Mouse (Mus musculus): ENCODE data around the gene Pkd1. TPM values are rescaled to one million over a fixed set of nuclear protein-coding genes. Genes with fewer than 3 reads are reported as not detected.

Pkd1 gene
- polyA plus RNA-seq, 1 experiment from 2014 or later: 34.0 TPM

- Histone ChIP-seq H3K27ac (ENCODE audit: low read depth) (peak within 1 kb of the TSS; percentile 91), H3K36me3 (ENCODE audit: insufficient read depth) (peaks cover 23% of the 10 kb centered on the region), H3K9ac (peak within 1 kb of the TSS; percentile 69), H3K4me2 (peak within 1 kb of the TSS; percentile 78), H3K4me1 (ENCODE audit: insufficient read depth) (peaks cover 9% of the 10 kb centered on the region), H3K4me3 (ENCODE audit: low read depth, low read length) (peak within 1 kb of the TSS; percentile 57), H3K27me3 (ENCODE audit: insufficient read depth, low read length) (no peaks in the 10 kb centered on the region), H3K9me3 (ENCODE audit: low read depth, low read length) (no peaks in the 10 kb centered on the region)
- 1% methylated on average over 51 of the region's 51 CpGs for WGBS
- TF ChIP-seq CTCF (IDR thresholded peaks at IDR 0.05; ENCODE audit: low read depth): no peak
- peak; percentile 95 for DNase-seq
- peak; percentile 89 for ATAC-seq (ENCODE audit: insufficient read depth)
Measured at GRCm38 (mm10) chr17:24632167-24632812, 82.7 kb downstream of the Pkd1 start, which contains the start of the genes Tsc2 and Nthl1. Gene Tsc2, minus strand, starts transcription at chr17:24632630. Gene Nthl1, plus strand, starts transcription at chr17:24632680.

DNA sequence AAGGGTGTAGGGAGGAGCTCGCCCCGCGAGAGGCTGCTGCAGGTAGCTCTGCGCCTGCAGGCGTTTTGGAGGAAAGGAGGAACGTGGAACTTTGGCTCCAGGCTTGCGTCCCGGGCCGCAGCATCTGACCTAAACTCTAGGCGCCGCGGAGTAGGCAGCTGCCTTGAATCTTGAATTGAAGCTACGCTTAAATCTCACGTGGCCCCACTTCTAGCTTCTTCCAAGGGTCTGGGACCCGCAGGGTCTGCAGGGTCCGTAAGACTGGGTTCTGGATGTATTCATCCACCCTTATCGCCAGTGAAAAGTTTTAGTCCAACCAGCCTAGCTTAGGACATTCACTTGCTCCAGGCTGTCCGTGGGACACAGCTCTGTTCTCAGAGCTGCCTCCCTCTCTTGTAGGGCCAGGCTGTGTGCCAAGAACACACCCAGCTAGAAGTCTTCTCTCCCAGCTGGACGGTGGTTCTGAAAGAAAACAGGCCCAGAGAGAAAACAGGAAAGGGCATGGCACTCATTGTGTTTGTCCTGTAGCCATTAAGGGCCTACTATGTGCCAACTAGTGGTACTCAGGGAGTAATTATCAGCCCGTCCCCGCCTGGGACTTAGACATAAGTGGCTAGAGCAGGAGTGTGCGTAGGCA is 83.3 kb downstream of the Pkd1 start:
- ATAC-seq (ENCODE audit: insufficient read depth) (peak; percentile 52; the same call in 1 of the 2 replicates), DNase-seq (peak; percentile 77)
- Histone ChIP-seq H3K4me2 (peak overlapping the region; percentile 78), H3K36me3 (ENCODE audit: insufficient read depth) (peaks cover 17% of the 10 kb centered on the region), H3K9me3 (ENCODE audit: low read depth, low read length) (no peaks in the 10 kb centered on the region), H3K4me3 (ENCODE audit: low read depth, low read length) (peak overlapping the region; percentile 57), H3K9ac (peak overlapping the region; percentile 69), H3K4me1 (ENCODE audit: insufficient read depth) (peaks cover 9% of the 10 kb centered on the region), H3K27me3 (ENCODE audit: insufficient read depth, low read length) (no peaks in the 10 kb centered on the region), H3K27ac (ENCODE audit: low read depth) (peak overlapping the region; percentile 91)
- 9% methylated on average over 22 of the region's 22 CpGs for WGBS
- no peak for TF ChIP-seq CTCF (IDR thresholded peaks at IDR 0.05; ENCODE audit: low read depth)

- H3K9ac ChIP-seq: no peak overlapping the region
- no peak for TF ChIP-seq CTCF (IDR thresholded peaks at IDR 0.05; ENCODE audit: low read depth)
- H3K4me1 ChIP-seq (ENCODE audit: insufficient read depth): peaks cover 9% of the 10 kb centered on the region
- H3K27me3 ChIP-seq (ENCODE audit: insufficient read depth, low read length): no peaks in the 10 kb centered on the region
- peaks cover 12% of the 10 kb centered on the region for H3K36me3 ChIP-seq (ENCODE audit: insufficient read depth)
- 92% methylated on average over 11 of the region's 11 CpGs for WGBS
- ATAC-seq (ENCODE audit: insufficient read depth) (no peak), DNase-seq (no peak)
- no peak overlapping the region; the same call in 1 of the 2 replicates for H3K27ac ChIP-seq (ENCODE audit: low read depth)
- peak overlapping the region; percentile 78; the same call in 1 of the 2 replicates for H3K4me2 ChIP-seq
- H3K9me3 ChIP-seq (ENCODE audit: low read depth, low read length): no peaks in the 10 kb centered on the region
- H3K4me3 ChIP-seq (ENCODE audit: low read depth, low read length): no peak overlapping the region
Measured at GRCm38 (mm10) chr17:24633831-24634230, 84.2 kb downstream of the Pkd1 start.

DNA sequence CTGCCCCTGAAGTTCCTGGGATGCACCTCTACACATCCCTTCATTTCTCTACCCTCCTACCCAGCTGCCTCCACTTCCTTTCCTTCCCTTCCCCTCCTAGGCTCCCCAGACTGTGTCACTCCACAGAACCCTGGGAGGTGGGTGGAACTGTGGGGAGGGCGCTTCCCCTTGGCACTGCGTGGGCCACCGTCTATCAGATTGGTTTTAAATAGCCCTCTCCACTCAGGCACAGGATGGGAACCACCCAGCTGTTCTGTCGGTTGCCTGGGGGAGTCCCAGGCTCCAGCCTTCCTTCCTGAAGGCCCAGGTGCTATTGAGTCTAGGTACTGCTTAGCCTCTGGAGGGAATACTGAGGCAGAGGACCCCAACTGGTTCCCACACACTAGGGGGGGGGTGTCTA is 85.4 kb downstream of the Pkd1 start:
- no peak for ATAC-seq (ENCODE audit: insufficient read depth)
- 78% methylated on average over 4 of the region's 4 CpGs for WGBS

GRCm38 (mm10) chr17:24635694-24636093 is 86.1 kb downstream of the Pkd1 start:
- DNase-seq: no peak
- Histone ChIP-seq H3K9ac (no peak overlapping the region), H3K27ac (ENCODE audit: low read depth) (no peak overlapping the region), H3K27me3 (ENCODE audit: insufficient read depth, low read length) (no peaks in the 10 kb centered on the region), H3K4me3 (ENCODE audit: low read depth, low read length) (no peak overlapping the region), H3K4me2 (no peak overlapping the region), H3K9me3 (ENCODE audit: low read depth, low read length) (no peaks in the 10 kb centered on the region), H3K36me3 (ENCODE audit: insufficient read depth) (peaks cover 23% of the 10 kb centered on the region; the same call in 1 of the 2 replicates), H3K4me1 (ENCODE audit: insufficient read depth) (peaks cover 14% of the 10 kb centered on the region)
- 90% methylated on average over 5 of the region's 5 CpGs for WGBS
- no peak for ATAC-seq (ENCODE audit: insufficient read depth)
- no peak for TF ChIP-seq CTCF (IDR thresholded peaks at IDR 0.05; ENCODE audit: low read depth)

More for the DNA sequence above, 85.4 kb downstream of the Pkd1 start:
- Histone ChIP-seq H3K36me3 (ENCODE audit: insufficient read depth) (peaks cover 18% of the 10 kb centered on the region), H3K27me3 (ENCODE audit: insufficient read depth, low read length) (no peaks in the 10 kb centered on the region), H3K27ac (ENCODE audit: low read depth) (no peak overlapping the region), H3K4me1 (ENCODE audit: insufficient read depth) (peaks cover 14% of the 10 kb centered on the region), H3K9ac (no peak overlapping the region), H3K4me3 (ENCODE audit: low read depth, low read length) (no peak overlapping the region), H3K4me2 (no peak overlapping the region), H3K9me3 (ENCODE audit: low read depth, low read length) (no peaks in the 10 kb centered on the region)
- DNase-seq: no peak
- TF ChIP-seq CTCF (IDR thresholded peaks at IDR 0.05; ENCODE audit: low read depth): no peak

DNA sequence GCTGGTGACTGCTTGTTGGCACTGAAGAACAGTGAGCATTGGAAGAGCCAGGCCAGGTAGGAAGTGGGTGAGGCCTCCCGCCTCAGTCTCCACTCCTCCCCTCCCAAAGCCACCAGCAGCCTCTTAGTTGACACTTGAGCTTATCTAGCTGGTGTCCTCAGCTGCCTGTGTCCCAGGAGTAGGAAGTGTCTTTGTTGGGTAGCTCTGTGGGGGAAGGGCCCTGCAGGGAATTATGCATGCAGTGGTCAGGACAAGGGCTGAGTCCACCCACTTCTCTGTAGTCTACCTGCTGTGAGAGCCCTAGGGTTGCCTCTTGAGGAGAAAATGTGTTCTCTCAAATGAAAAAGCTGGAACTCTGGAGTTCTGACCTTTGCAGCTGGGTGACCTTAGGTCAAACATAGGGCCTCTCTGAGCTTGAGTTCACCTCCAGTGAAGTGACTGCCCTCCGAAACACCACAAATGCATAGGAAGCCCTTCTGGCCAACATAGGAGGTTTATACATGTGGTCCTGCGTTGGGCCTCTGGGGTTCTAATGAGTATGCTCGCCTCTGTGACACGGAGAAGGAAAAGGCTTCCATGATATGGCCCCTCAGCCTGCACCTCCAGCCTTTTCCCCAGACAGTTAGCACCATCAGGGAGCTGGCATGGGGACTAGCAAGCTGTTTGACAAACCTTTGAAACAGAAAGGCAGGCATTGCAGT is 87.3 kb downstream of the Pkd1 start:
- peaks cover 14% of the 10 kb centered on the region for H3K4me1 ChIP-seq (ENCODE audit: insufficient read depth)
- no peak for ATAC-seq (ENCODE audit: insufficient read depth)
- 70% methylated on average over 5 of the region's 5 CpGs for WGBS
- H3K27ac ChIP-seq (ENCODE audit: low read depth): no peak overlapping the region
- H3K9ac ChIP-seq: no peak overlapping the region
- no peaks in the 10 kb centered on the region for H3K9me3 ChIP-seq (ENCODE audit: low read depth, low read length)
- peaks cover 25% of the 10 kb centered on the region; the same call in 1 of the 2 replicates for H3K36me3 ChIP-seq (ENCODE audit: insufficient read depth)
- no peak for DNase-seq
- H3K4me3 ChIP-seq (ENCODE audit: low read depth, low read length): no peak overlapping the region
- no peaks in the 10 kb centered on the region for H3K27me3 ChIP-seq (ENCODE audit: insufficient read depth, low read length)
- H3K4me2 ChIP-seq: no peak overlapping the region
- no peak for TF ChIP-seq CTCF (IDR thresholded peaks at IDR 0.05; ENCODE audit: low read depth)

DNA sequence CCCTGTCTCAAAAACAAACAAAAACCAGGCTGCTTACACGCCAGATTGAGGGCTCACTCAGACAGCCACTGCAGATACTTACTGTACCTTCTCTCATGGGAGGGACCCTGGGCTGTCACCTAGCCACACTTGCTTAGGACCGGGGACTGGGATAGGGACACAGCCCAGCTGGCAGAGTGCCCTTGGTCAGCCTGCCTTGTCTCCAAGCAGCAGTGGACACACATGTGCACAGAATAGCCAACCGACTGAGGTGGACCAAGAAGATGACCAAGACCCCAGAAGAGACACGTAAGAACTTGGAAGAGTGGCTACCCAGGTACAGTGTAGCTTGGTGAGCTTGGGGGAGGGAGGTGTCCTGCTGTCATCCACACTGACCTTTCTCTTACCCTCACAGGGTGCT is 88.6 kb downstream of the Pkd1 start:
- peaks cover 32% of the 10 kb centered on the region; the same call in 1 of the 2 replicates for H3K36me3 ChIP-seq (ENCODE audit: insufficient read depth)
- H3K27me3 ChIP-seq (ENCODE audit: insufficient read depth, low read length): no peaks in the 10 kb centered on the region
- H3K4me2 ChIP-seq: no peak overlapping the region
- H3K4me3 ChIP-seq (ENCODE audit: low read depth, low read length): no peak overlapping the region
- ATAC-seq (ENCODE audit: insufficient read depth) (no peak), DNase-seq (no peak)
- no peaks in the 10 kb centered on the region for H3K9me3 ChIP-seq (ENCODE audit: low read depth, low read length)
- 71% methylated on average over 4 of the region's 4 CpGs for WGBS
- 0 out of 2 replicates have a peak overlapping the region, but pooled peaks have one; percentile 89 for H3K27ac ChIP-seq (ENCODE audit: low read depth)
- H3K9ac ChIP-seq: no peak overlapping the region
- peaks cover 12% of the 10 kb centered on the region for H3K4me1 ChIP-seq (ENCODE audit: insufficient read depth)
- no peak for TF ChIP-seq CTCF (IDR thresholded peaks at IDR 0.05; ENCODE audit: low read depth)

All from lung, embryonic 14.5 days (tissue).